Mouse (Mus musculus): Measurements from ENCODE around the gene Gnpat. TPM values are rescaled to one million over a fixed set of nuclear protein-coding genes. Genes with fewer than 3 reads are reported as not detected.
"Not testable (repeated sequence)": the region's sequence is repeated elsewhere in the genome, so short reads cannot be mapped to it uniquely, and the experiment has no call there.

Gnpat gene
- polyA plus RNA-seq, 1 experiment from 2014 or later: 99.6 TPM

DNA sequence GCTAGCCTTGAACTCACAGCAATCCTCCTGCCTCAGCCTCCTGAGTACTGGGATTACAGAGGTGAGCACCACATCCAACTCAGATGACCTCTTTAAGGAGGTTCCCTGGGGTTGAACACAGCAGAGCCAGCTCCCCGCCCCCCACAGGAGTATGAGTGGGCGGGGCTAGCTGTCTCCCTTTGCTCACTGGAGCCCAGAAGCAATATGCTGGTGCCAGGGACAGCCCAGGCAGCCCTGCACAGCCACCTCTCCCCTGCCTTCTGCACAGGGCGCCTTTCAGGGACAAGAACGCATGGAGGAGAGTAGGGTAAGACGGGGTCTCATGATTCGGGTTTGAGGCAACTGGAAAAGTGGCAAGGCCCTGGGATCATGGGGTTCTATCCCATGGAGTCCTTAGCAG, 31.3 kb upstream of the Gnpat start:
- H3K4me2 ChIP-seq (replicated peaks): no peak overlapping the region
- 77% methylated on average over 6 of the region's 6 CpGs for WGBS
- ATAC-seq (ENCODE audit: low FRiP score, low read depth): no peak
- 0 out of 2 replicates have a peak, but pooled peaks cover 10% of the 10 kb centered on the region for H3K27me3 ChIP-seq
- no peaks in the 10 kb centered on the region for H3K36me3 ChIP-seq
- H3K4me1 ChIP-seq: peaks cover 11% of the 10 kb centered on the region
- H3K9me3 ChIP-seq: no peaks in the 10 kb centered on the region
- H3K9ac ChIP-seq: no peak overlapping the region
- H3K27ac ChIP-seq: no peak overlapping the region
- H3K4me3 ChIP-seq: no peak overlapping the region

DNA sequence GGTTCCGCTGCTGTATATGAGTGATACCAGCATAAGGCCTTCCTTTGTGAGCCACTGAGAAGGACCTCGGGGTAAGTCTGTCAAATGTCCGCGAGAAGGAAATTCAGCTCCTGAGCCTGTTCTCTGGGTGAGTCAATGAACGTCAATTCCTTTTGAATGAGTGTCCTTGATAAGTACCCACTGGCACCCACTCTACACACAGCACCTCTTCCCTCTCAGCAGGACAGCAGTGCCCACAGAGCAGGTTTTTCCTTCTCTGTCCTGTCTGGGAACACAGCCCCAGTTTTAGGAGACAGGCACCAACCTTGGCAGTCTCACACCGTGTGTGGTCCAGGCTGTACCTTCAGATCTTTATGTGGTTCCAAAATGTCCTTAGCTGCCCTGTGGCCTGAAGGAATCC, 30.9 kb upstream of the Gnpat start:
- WGBS: 85% methylated on average over 6 of the region's 6 CpGs
- no peak overlapping the region for H3K9ac ChIP-seq
- H3K4me1 ChIP-seq: peaks cover 11% of the 10 kb centered on the region
- no peak overlapping the region for H3K4me3 ChIP-seq
- no peak overlapping the region for H3K4me2 ChIP-seq (replicated peaks)
- H3K27ac ChIP-seq: no peak overlapping the region
- no peak for ATAC-seq (ENCODE audit: low FRiP score, low read depth)
- H3K36me3 ChIP-seq: no peaks in the 10 kb centered on the region
- H3K9me3 ChIP-seq: no peaks in the 10 kb centered on the region
- 0 out of 2 replicates have a peak, but pooled peaks cover 6% of the 10 kb centered on the region for H3K27me3 ChIP-seq

DNA sequence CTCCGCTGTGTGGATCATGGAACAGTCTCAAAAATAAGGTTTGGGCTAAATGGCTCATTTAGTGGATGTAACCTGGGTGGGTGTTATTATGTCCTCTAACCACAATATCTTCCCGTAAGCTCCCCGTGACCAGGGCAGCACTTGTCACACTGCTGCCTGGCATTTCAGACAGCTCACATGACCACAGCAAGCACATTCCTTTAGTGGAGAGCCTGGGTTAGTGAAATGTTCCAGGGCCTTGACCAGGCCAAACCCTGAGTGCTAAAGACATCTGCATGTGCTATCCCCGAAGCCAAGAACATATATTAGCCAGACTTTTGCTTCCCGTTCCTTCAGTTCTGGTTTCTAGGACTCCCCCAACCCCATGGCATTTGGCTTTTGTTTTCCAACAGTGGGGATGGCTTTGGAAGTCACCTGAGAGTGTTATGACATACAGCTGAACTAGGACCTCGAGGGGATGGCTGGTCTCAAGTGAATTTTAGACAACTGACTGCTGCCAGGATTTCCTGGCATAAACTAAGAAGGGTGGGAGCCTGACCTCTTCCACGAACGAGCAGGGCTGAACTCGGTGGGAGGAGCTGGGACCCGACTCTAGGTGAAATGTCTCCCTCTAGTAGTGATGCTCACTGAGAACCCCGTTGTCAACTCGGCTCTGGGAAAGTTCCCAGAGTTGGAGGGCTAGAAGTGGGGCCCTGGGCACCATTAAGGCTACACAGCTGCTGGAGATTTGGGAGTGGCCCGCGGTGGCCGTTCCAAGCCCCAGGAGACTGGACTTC, 29.2 kb upstream of the Gnpat start:
- Histone ChIP-seq H3K9me3 (no peaks in the 10 kb centered on the region), H3K36me3 (peaks cover 13% of the 10 kb centered on the region), H3K4me3 (peak overlapping the region; percentile 3; the same call in 1 of the 2 replicates), H3K27ac (no peak overlapping the region), H3K9ac (0 out of 2 replicates have a peak overlapping the region, but pooled peaks have one; percentile 13), H3K4me2 (replicated peaks) (peak overlapping the region; percentile 51), H3K4me1 (peaks cover 11% of the 10 kb centered on the region), H3K27me3 (no peaks in the 10 kb centered on the region)
- WGBS: 37% methylated on average over 15 of the region's 15 CpGs
- ATAC-seq (ENCODE audit: low FRiP score, low read depth): no peak

DNA sequence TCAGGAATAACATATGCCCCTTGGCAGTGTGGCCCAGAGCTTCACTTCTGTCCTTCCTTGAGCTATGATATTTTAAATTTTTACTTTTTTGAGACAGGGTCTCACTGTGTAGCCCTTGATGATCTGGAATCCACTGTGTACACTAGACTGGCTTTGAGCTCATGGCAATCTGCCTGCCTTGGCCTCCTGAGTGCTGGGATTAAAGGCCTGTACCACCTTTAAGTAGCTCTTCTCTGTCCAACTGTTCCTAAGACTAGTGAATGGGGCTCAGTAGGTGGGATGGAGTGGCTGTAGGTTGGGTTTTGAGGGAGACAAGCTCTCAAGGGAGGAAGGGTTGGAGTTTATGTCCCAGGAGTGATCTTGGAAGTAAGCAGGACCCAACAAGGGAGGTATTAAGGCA, 27.0 kb upstream of the Gnpat start:
- Histone ChIP-seq H3K4me1 (peaks cover 11% of the 10 kb centered on the region), H3K36me3 (peaks cover 35% of the 10 kb centered on the region), H3K27ac (no peak overlapping the region), H3K4me3 (no peak overlapping the region), H3K9ac (no peak overlapping the region), H3K27me3 (no peaks in the 10 kb centered on the region), H3K4me2 (replicated peaks) (no peak overlapping the region), H3K9me3 (no peaks in the 10 kb centered on the region)
- no peak for ATAC-seq (ENCODE audit: low FRiP score, low read depth)

DNA sequence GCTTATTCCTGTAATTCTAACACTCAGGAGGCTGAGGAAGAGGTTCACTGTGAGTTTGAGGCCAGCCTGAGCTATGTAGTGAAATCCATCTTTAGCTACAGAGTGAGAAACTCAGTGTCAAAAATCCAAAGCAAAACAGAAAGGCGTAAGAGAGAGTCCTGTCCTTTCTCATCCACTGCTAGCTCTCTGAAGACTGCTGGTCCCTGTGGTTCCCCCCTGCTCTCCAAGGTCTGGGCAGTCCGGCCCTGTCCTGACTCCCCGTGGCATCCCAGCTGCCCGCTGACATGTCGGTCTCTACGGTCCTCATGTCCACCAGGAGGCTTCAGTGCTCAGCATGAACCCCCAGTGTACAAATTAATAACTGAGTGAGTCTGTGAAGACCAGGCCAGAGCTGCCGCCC, 26.6 kb upstream of the Gnpat start:
- WGBS: 85% methylated on average over 7 of the region's 7 CpGs
- Histone ChIP-seq H3K9me3 (no peaks in the 10 kb centered on the region), H3K27me3 (no peaks in the 10 kb centered on the region), H3K9ac (no peak overlapping the region), H3K4me3 (no peak overlapping the region), H3K4me2 (replicated peaks) (no peak overlapping the region), H3K4me1 (peaks cover 11% of the 10 kb centered on the region), H3K27ac (no peak overlapping the region), H3K36me3 (peaks cover 39% of the 10 kb centered on the region)
- no peak for ATAC-seq (ENCODE audit: low FRiP score, low read depth)

DNA sequence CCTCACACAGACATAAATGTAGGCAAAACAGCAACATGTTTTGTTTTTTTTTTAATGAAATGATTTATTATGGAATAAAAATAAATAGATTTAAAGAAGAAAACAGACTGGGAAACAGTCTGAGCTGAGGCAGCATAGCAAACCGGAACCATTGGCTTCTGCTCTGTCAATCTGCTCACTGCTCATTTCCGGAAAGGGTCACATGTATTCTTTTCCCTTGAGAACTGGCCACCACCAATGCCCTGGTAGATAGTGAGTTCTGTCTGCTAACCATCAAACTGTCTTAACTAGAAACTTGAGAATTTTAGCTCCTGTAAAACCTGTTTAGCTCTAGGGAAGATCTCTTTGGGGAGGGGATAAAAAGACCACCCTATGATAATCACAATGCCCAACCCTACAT, 25.9 kb upstream of the Gnpat start:
- no peak for ATAC-seq (ENCODE audit: low FRiP score, low read depth)
- H3K9me3 ChIP-seq: no peaks in the 10 kb centered on the region
- no peak overlapping the region for H3K27ac ChIP-seq
- H3K4me2 ChIP-seq (replicated peaks): no peak overlapping the region
- H3K4me3 ChIP-seq: no peak overlapping the region
- H3K9ac ChIP-seq: no peak overlapping the region
- H3K36me3 ChIP-seq: peaks cover 45% of the 10 kb centered on the region
- H3K27me3 ChIP-seq: no peaks in the 10 kb centered on the region
- peaks cover 11% of the 10 kb centered on the region for H3K4me1 ChIP-seq
- 88% methylated on average over 2 of the region's 2 CpGs for WGBS

DNA sequence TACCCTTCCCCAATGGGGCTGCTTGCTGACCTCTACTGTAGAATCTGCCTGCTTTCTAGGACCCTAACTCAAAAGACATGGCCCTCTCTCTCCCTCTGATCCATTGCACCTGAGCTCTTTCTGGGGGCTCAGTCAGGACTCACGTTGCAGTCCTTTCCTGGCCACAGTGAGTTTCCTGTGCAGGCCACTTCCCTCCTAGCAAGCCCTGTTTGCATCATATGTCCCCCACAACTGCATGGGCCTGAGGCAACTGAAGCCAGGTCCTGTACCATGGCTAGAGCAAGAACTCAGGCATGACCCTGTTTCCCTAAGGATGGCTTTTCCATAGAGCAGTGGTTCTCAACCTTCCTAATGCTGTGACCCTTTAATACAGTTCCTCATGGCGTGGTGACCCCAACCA, 24.9 kb upstream of the Gnpat start:
- Histone ChIP-seq H3K27ac (no peak overlapping the region), H3K27me3 (no peaks in the 10 kb centered on the region), H3K4me1 (peaks cover 11% of the 10 kb centered on the region), H3K4me2 (replicated peaks) (no peak overlapping the region), H3K4me3 (no peak overlapping the region), H3K36me3 (peaks cover 52% of the 10 kb centered on the region), H3K9ac (no peak overlapping the region), H3K9me3 (no peaks in the 10 kb centered on the region)
- no peak for ATAC-seq (ENCODE audit: low FRiP score, low read depth)
- 78% methylated on average over 2 of the region's 2 CpGs for WGBS

DNA sequence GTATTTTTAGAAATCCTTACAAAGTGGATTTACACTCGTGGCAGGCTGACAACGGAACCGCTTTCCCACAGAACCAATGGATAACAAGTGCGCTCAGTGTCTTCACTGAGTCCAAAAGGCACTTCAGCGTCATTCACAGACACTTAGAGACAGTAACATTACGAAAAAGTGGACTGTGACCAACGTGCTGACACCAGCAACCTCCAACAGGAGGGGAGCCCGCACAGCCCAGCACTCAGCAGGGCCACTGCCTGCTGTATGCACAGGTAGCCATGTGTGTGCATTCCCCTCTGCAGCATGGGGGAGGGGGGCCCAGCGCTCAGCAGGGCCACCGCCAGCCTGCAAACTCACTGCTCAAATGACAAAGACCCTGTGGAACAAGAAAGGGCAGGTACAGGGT, 23.5 kb upstream of the Gnpat start:
- H3K9ac ChIP-seq: no peak overlapping the region
- H3K4me3 ChIP-seq: no peak overlapping the region
- H3K4me1 ChIP-seq: peaks cover 5% of the 10 kb centered on the region
- H3K36me3 ChIP-seq: peaks cover 62% of the 10 kb centered on the region
- no peak overlapping the region for H3K4me2 ChIP-seq (replicated peaks)
- no peaks in the 10 kb centered on the region for H3K9me3 ChIP-seq
- H3K27ac ChIP-seq: no peak overlapping the region
- no peak for ATAC-seq (ENCODE audit: low FRiP score, low read depth)
- H3K27me3 ChIP-seq: no peaks in the 10 kb centered on the region
- 89% methylated on average over 10 of the region's 10 CpGs for WGBS

DNA sequence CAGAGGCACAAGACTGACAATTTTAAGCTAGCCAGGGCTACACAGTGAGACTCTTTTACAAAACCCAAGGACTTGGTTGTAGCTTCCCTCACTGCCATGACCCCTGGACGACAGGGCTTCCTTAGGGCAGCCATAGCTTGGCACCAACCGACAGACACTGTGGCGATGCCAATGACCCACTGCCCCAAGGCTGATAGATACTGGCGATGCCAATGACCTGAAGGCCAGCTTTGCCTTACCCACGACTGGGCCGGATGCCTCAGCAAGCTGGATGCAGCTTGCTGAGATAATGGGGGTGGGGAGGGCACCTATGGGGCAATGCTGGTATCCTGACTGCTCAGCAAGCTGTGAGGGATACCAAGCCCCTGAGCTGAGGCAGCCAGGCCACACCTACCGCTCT, 21.9 kb upstream of the Gnpat start:
- no peaks in the 10 kb centered on the region for H3K4me1 ChIP-seq
- H3K9me3 ChIP-seq: no peaks in the 10 kb centered on the region
- H3K4me3 ChIP-seq: no peak overlapping the region
- ATAC-seq (ENCODE audit: low FRiP score, low read depth): no peak
- peaks cover 73% of the 10 kb centered on the region for H3K36me3 ChIP-seq
- WGBS: 96% methylated on average over 7 of the region's 7 CpGs
- no peak overlapping the region for H3K27ac ChIP-seq
- H3K4me2 ChIP-seq (replicated peaks): no peak overlapping the region
- H3K27me3 ChIP-seq: no peaks in the 10 kb centered on the region
- H3K9ac ChIP-seq: no peak overlapping the region

DNA sequence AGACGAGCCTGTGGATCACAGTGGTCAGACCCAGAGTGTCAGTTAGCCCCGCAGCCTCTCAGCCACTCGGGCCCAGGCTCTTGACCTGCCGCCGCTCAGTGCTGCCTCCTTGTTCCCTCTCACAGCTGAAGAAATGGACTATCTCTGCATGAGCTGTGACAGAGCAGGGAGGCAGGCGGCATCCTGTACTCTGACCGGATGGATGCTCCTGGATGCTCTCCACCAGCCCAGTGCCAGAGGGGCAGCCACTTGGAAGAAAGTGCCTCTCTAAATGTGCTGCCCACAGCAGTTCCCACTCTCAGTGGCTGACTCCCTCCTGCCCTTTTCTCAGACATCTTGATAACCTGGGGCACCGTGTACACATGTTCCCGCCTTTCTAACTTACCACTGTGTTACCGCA, 21.1 kb upstream of the Gnpat start:
- Histone ChIP-seq H3K27ac (no peak overlapping the region), H3K4me3 (no peak overlapping the region), H3K36me3 (peaks cover 73% of the 10 kb centered on the region), H3K9me3 (no peaks in the 10 kb centered on the region), H3K4me2 (replicated peaks) (no peak overlapping the region), H3K9ac (no peak overlapping the region), H3K27me3 (no peaks in the 10 kb centered on the region), H3K4me1 (no peaks in the 10 kb centered on the region)
- 95% methylated on average over 10 of the region's 10 CpGs for WGBS
- ATAC-seq (ENCODE audit: low FRiP score, low read depth): no peak

DNA sequence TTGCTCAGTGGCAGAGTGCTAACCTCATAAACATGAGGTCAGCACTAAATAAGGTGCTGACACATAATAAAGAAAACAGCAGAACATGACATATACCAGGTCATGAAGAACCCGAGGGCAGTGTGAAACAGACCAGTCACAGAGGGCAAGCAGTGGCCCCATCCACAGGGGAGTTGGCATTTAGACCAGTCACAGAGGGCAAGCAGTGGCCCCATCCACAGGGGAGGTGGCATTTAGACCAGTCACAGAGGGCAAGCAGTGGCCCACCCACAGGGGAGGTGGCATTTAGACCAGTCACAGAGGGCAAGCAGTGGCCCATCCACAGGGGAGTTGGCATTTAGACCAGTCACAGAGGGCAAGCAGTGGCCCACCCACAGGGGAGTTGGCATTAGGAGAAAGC, 19.9 kb upstream of the Gnpat start:
- H3K36me3 ChIP-seq: peaks cover 67% of the 10 kb centered on the region

DNA sequence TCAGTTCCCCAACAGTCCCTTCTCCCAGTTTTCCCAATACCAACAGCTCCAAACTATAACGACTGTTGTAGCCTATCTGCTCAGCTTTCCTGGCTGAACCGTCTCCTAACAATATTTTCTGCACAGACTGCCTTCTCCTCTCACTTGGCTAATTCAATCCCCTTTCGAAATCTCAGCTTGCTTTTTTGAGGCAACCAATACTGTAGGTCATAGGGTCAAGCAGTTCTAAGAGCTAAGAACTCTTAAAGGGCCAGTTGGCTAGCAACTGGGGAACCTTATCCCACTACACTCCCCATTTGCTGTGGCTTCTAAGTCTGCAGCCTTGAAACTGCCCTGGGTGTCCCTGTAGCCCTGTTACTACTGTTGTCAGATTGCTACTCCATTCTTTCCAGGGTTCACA, 17.7 kb upstream of the Gnpat start:
- Histone ChIP-seq H3K9me3 (no peaks in the 10 kb centered on the region), H3K4me1 (no peaks in the 10 kb centered on the region), H3K4me2 (replicated peaks) (no peak overlapping the region), H3K36me3 (peaks cover 45% of the 10 kb centered on the region), H3K4me3 (no peak overlapping the region), H3K27me3 (no peaks in the 10 kb centered on the region), H3K27ac (no peak overlapping the region), H3K9ac (no peak overlapping the region)
- ATAC-seq (ENCODE audit: low FRiP score, low read depth): no peak
- WGBS: 67% methylated on average over 3 of the region's 3 CpGs

More for the DNA sequence above, 19.9 kb upstream of the Gnpat start:
- H3K4me2 ChIP-seq (replicated peaks); ATAC-seq (ENCODE audit: low FRiP score, low read depth); H3K9me3 ChIP-seq; H3K9ac ChIP-seq; H3K27me3 ChIP-seq; H3K4me3 ChIP-seq; H3K4me1 ChIP-seq; H3K27ac ChIP-seq: not testable (repeated sequence)
- WGBS: 43% methylated on average over 1 of the region's 1 CpGs

DNA sequence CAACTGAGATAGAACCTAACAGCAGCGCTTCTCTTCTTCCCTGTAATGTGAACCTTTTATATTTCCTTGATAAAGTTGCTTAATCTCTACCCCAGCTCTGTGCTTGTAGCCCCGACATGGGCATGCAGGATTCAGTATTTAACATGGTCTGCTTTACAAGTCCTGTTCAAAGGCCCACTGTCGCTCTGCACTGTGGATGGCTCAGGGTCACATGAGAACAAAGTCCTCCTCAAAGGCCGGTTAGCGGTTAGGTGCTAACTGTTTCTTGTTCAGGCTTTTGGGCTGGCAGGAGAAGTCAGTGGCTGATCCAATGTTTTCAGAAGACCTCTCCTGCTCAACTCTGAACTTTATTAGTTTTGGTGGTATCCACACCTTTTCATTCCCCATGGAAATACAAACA, 17.3 kb upstream of the Gnpat start:
- no peak for ATAC-seq (ENCODE audit: low FRiP score, low read depth)
- H3K4me2 ChIP-seq (replicated peaks): no peak overlapping the region
- 76% methylated on average over 5 of the region's 5 CpGs for WGBS
- no peak overlapping the region for H3K27ac ChIP-seq
- H3K4me1 ChIP-seq: no peaks in the 10 kb centered on the region
- peaks cover 41% of the 10 kb centered on the region for H3K36me3 ChIP-seq
- H3K4me3 ChIP-seq: no peak overlapping the region
- H3K9me3 ChIP-seq: no peaks in the 10 kb centered on the region
- H3K9ac ChIP-seq: no peak overlapping the region
- H3K27me3 ChIP-seq: no peaks in the 10 kb centered on the region
